Mouse (Mus musculus): ENCODE measurements around the gene Trim28. TPM values are rescaled to one million over a fixed set of nuclear protein-coding genes. Genes with fewer than 3 reads are reported as not detected.

Gene Trim28
- total and polyA plus RNA-seq, 2 experiments from 2014 or later: 211 to 485 TPM

DNA sequence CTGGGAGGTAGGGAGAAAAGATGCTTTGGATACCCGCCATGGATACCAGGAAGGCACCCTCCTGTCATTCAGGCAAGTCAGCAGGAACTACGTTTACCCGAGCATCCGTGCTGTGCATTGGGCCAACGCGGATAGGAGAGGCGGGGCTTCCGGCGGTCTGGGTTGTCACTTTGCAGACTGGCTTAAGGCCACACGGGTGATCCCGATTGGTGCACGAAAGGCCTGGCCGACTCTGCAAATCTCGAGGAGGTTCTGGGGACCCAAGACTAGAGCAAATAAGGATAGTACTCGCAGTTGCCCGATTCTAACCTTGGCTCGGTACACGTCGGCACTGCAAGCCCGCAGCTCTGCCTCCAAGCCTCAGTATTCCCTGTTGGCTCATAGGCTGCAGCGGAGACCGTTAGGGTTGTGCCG is 33.2 kb upstream of the Trim28 start, which contains the start of gene Zfp324:
Zfp324 (plus strand) TSS at position 161 of the 414 bp plus-strand sequence.
- Histone ChIP-seq H3K4me2 (ENCODE audit: low read depth) (peak within 1 kb of the TSS; percentile 95), H3K36me3 (ENCODE audit: insufficient read depth) (peaks cover 18% of the 10 kb centered on the region), H3K9ac (peak within 1 kb of the TSS; percentile 93), H3K4me3 (ENCODE audit: low read depth, low read length) (peak within 1 kb of the TSS; percentile 92), H3K4me1 (ENCODE audit: insufficient read depth) (peaks cover 10% of the 10 kb centered on the region), H3K27me3 (ENCODE audit: insufficient read depth, low read length) (no peaks in the 10 kb centered on the region), H3K27ac (ENCODE audit: low read depth, low read length) (peak within 1 kb of the TSS; percentile 86), H3K9me3 (ENCODE audit: low read length) (no peaks in the 10 kb centered on the region)
- no peak for TF ChIP-seq CTCF (IDR thresholded peaks at IDR 0.05; ENCODE audit: low read depth)
- under 1% methylated on average over 23 of the region's 23 CpGs for WGBS
- DNase-seq (peak; percentile 93), ATAC-seq (peak; percentile 93)

DNA sequence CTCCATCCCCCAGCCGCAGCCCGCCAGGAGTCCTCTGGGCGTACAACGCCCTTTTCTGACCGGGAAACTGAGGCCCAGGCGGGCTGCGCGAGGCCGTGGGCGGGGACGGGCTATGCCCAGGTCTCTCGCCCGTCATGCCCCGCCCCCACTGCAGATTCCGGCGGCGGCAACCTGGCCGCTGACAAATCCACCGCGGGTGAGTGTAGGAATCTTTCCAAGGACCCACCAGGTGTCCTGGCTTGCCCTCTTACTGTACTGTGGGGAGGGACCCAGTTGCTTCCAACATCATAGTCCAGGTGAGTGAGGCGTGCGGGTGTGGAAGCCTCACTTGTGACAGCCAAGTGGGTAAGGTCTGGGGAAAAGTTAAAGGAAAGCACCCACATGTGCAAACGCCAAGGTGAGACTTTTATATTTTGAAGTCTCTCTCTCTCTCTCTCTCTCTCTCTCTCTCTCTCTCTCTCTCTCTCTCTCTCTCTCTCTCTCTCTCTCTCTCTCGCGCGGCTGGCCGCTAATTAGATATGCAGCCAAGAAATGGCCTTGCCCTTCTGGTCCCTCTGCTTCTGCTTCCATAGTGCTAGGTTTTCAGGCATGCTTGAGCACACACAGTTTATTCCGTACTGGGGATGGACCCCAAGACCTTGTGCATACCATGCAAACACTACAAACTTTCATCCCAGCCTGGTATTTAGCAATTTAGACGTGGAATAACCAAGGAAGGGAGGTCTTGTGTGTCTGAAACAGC is 32.6 kb upstream of the Trim28 start:
- Histone ChIP-seq H3K4me3 (ENCODE audit: low read depth, low read length) (peak overlapping the region; percentile 92), H3K27me3 (ENCODE audit: insufficient read depth, low read length) (no peaks in the 10 kb centered on the region), H3K27ac (ENCODE audit: low read depth, low read length) (peak overlapping the region; percentile 86), H3K4me1 (ENCODE audit: insufficient read depth) (peaks cover 10% of the 10 kb centered on the region), H3K9ac (peak overlapping the region; percentile 93), H3K9me3 (ENCODE audit: low read length) (no peaks in the 10 kb centered on the region), H3K4me2 (ENCODE audit: low read depth) (peak overlapping the region; percentile 95), H3K36me3 (ENCODE audit: insufficient read depth) (peaks cover 24% of the 10 kb centered on the region)
- under 1% methylated on average over 29 of the region's 29 CpGs for WGBS
- no peak for DNase-seq
- no peak for TF ChIP-seq CTCF (IDR thresholded peaks at IDR 0.05; ENCODE audit: low read depth)
- peak; percentile 21 for ATAC-seq

DNA sequence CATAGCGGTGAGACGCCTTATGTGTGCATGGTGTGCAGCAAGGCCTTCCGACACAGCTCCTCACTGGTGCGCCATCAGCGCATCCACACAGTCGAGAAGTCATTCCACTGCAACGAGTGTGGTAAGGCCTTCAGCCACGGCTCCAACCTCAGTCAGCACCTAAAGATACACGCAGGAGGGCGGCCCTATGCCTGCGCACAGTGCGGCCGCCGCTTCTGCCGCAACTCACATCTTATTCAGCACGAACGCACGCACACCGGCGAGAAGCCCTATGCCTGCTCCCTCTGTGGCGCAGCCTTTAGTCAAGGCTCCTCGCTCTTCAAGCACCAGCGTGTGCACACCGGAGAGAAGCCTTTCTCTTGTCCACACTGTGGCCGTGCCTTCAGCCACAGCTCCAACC is 28.0 kb upstream of the Trim28 start:
- H3K4me2 ChIP-seq (ENCODE audit: low read depth): no peak overlapping the region
- H3K27me3 ChIP-seq (ENCODE audit: insufficient read depth, low read length): no peaks in the 10 kb centered on the region
- DNase-seq: no peak
- no peak for ATAC-seq
- no peak overlapping the region for H3K9ac ChIP-seq
- no peak overlapping the region for H3K27ac ChIP-seq (ENCODE audit: low read depth, low read length)
- H3K4me1 ChIP-seq (ENCODE audit: insufficient read depth): peaks cover 10% of the 10 kb centered on the region
- no peak for TF ChIP-seq CTCF (IDR thresholded peaks at IDR 0.05; ENCODE audit: low read depth)
- 96% methylated on average over 25 of the region's 25 CpGs for WGBS
- peaks cover 32% of the 10 kb centered on the region for H3K36me3 ChIP-seq (ENCODE audit: insufficient read depth)
- H3K4me3 ChIP-seq (ENCODE audit: low read depth, low read length): no peak overlapping the region
- no peaks in the 10 kb centered on the region for H3K9me3 ChIP-seq (ENCODE audit: low read length)

DNA sequence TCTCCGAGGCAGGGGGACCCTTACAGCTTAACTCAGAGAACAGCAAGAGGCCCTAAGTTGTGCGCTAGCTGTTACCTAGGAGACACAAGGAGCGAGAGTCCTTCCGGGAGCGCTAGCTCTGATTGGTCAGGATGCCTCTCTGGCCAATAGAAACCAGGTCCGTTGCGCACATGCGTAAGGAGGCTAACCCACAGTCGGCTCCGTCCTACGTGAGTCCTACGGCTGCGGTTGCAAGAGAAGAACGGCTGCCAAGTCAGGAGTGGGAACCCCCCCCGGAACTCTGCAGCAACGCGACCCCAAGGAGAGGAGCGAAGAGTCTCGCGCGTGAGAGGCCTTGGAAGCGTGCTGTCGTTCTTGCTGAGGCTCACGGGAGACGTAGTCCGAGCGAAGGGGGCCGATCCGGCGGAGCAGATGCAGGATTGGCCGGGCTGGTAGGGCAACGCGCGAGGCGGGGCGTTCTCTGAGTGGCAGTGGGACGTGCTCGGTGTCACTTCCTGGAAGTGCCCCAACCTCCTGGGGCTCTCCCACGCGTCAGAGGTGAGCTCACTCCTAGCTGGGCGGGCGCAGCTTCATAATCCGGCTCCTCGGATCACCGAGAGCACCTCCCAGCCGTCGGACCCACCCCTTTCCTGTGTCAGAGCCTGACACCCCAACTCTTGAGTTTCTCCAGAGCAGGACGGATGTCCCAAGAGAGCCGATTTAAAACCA is 21.1 kb upstream of the Trim28 start, which contains the start of gene Zfp446:
Zfp446 (plus strand) TSS at position 167 of the 708 bp plus-strand sequence.
- H3K9me3 ChIP-seq (ENCODE audit: low read length): no peaks in the 10 kb centered on the region
- H3K4me2 ChIP-seq (ENCODE audit: low read depth): peak within 1 kb of the TSS; percentile 60
- ATAC-seq (peak; percentile 97), DNase-seq (peak; percentile 99)
- H3K4me3 ChIP-seq (ENCODE audit: low read depth, low read length): peak within 1 kb of the TSS; percentile 50
- 0 out of 2 replicates have a peak, but pooled peaks cover 3% of the 10 kb centered on the region for H3K36me3 ChIP-seq (ENCODE audit: insufficient read depth)
- no peaks in the 10 kb centered on the region for H3K27me3 ChIP-seq (ENCODE audit: insufficient read depth, low read length)
- no peak for TF ChIP-seq CTCF (IDR thresholded peaks at IDR 0.05; ENCODE audit: low read depth)
- H3K9ac ChIP-seq: peak within 1 kb of the TSS; percentile 60
- 1% methylated on average over 49 of the region's 49 CpGs for WGBS
- peaks cover 13% of the 10 kb centered on the region; the same call in 1 of the 2 replicates for H3K4me1 ChIP-seq (ENCODE audit: insufficient read depth)
- peak within 1 kb of the TSS; percentile 86 for H3K27ac ChIP-seq (ENCODE audit: low read depth, low read length)

DNA sequence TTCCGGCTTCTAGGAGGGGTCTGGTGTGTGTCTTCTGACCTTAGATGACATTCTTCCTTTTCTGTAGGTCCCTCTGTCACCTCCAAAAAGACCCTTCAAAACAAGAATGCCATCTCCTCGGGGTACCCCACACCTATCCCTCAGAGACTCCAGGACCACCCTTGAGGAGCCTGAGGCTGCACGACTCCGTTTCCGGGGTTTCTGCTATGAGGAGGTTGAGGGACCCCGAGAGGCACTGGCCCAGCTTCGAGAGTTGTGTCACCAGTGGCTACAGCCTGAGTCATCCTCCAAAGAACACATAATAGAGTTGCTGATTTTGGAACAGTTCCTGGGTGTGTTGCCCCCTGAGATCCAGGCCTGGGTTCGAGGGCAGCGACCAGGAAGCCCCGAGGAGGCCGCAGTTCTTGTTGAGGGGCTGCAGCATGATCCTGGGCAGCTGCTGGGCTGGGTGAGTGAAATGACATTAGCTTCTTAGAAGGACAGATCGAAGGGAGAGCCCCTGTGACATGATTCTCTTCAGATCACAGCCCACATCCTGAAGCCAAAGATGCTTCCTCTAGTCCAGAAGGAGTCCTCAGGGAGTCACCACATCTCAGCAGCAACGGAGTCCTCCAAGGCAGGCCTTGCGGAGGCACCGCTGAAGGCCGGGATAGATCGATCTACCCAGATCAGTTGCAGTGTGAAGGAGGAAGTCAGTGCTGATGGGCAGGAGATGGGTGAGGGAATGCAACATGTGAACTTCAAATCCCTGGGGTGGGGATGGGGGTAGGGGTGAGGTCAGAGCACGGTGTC is 19.8 kb upstream of the Trim28 start:
- WGBS: 92% methylated on average over 18 of the region's 18 CpGs

DNA sequence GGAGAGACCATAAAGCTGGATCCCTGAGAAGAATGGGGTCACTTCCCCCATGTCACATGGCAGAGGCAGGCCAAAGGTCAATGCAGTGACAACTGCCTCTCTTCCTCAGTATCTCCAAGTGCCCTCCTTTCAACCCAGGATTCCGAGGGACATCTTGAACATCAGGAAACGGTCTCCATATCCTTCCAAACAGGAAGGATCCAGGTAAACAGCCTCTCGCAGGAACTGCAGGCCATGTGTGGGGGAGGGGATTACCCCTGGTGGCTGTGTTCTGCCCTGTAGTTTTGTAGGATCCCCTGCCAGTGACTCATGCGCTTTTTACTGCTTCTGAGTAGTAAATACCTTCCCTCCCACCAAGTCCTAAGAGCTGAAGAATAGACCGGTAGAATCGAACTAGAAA is 19.1 kb upstream of the Trim28 start:
- WGBS: 89% methylated on average over 6 of the region's 6 CpGs
- H3K4me1 ChIP-seq (ENCODE audit: insufficient read depth): peaks cover 13% of the 10 kb centered on the region; the same call in 1 of the 2 replicates
- H3K9ac ChIP-seq: no peak overlapping the region
- no peaks in the 10 kb centered on the region for H3K9me3 ChIP-seq (ENCODE audit: low read length)
- H3K4me2 ChIP-seq (ENCODE audit: low read depth): no peak overlapping the region
- H3K27ac ChIP-seq (ENCODE audit: low read depth, low read length): no peak overlapping the region
- no peak overlapping the region for H3K4me3 ChIP-seq (ENCODE audit: low read depth, low read length)
- DNase-seq (no peak), ATAC-seq (no peak)
- TF ChIP-seq CTCF (IDR thresholded peaks at IDR 0.05; ENCODE audit: low read depth): no peak
- H3K27me3 ChIP-seq (ENCODE audit: insufficient read depth, low read length): no peaks in the 10 kb centered on the region
- 0 out of 2 replicates have a peak, but pooled peaks cover 3% of the 10 kb centered on the region for H3K36me3 ChIP-seq (ENCODE audit: insufficient read depth)

More for the DNA sequence above, 19.8 kb upstream of the Trim28 start:
- Histone ChIP-seq H3K4me2 (ENCODE audit: low read depth) (peak overlapping the region; percentile 60), H3K36me3 (ENCODE audit: insufficient read depth) (0 out of 2 replicates have a peak, but pooled peaks cover 3% of the 10 kb centered on the region), H3K4me1 (ENCODE audit: insufficient read depth) (peaks cover 13% of the 10 kb centered on the region; the same call in 1 of the 2 replicates), H3K27me3 (ENCODE audit: insufficient read depth, low read length) (no peaks in the 10 kb centered on the region), H3K27ac (ENCODE audit: low read depth, low read length) (peak overlapping the region; percentile 86), H3K9me3 (ENCODE audit: low read length) (no peaks in the 10 kb centered on the region), H3K4me3 (ENCODE audit: low read depth, low read length) (no peak overlapping the region), H3K9ac (0 out of 2 replicates have a peak overlapping the region, but pooled peaks have one; percentile 60)
- ATAC-seq (no peak), DNase-seq (no peak)
- TF ChIP-seq CTCF (IDR thresholded peaks at IDR 0.05; ENCODE audit: low read depth): no peak
